In the genomic region with DNA sequence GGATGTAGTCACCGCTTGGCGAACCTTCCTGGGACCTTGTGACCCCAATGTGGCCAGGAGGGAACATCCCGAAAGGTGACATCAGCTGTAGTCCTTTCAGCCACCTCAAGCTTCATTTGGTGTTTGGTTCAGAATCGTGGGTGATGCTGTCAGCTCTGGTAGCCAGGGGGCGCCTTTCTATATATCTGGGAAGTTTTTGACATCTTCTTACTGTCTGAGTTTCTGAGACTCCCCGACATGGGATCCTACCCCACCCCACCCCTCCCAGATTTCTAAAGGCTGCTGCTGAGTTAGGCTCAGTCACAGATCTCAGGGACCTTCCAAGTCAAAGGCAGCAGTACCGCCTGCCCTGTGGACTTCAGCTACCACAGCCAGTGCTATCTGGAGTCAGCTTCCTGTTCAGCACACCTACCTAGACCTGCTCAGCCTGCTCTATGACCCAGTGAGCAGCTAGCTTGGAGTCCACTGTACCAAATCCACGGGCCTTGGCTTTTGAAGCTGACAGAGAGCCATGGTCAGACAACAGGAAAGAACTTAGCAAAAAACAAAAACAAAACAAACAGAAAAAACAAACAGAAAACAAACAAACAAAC, we compare ENCODE assay signal across 9 mouse cellular contexts. TPM values are rescaled to one million over a fixed set of nuclear protein-coding genes. Genes with fewer than 3 reads are reported as not detected.
A peak's percentile ranks its signal among the peaks of the same experiment; 100 is the strongest.
DNase-seq lines count a peak whose midpoint lies in the region; ATAC-seq and TF ChIP-seq lines count a peak whose summit lies in the region.
"Had no signal": no experiment of that assay in that cellular context is flagged by ENCODE, and none has a peak within 500 bp of the region (broad histone marks: within the 10 kb centered on the region; RNA-seq: fewer than 3 reads in every experiment).

No protein-coding gene starts in this region.

- no peaks in the 10 kb centered on the region for H3K36me3 ChIP-seq in kidney, adult 2 months (ENCODE audit: control insufficient read depth, insufficient read depth, low read length)
- peaks cover under 1% of the 10 kb centered on the region; the same call in 1 of the 2 replicates for H3K36me3 ChIP-seq in kidney, embryonic 15.5 days
- peaks cover 5% of the 10 kb centered on the region; the same call in 1 of the 2 replicates for H3K36me3 ChIP-seq in heart, embryonic 12.5 days
- H3K36me3 ChIP-seq in midbrain, embryonic 10.5 days, result peaks cover 2% of the 10 kb centered on the region
- H3K36me3 ChIP-seq: limb, embryonic 15.5 days had no signal

- H3K4me2 ChIP-seq in kidney, embryonic 15.5 days, result no peak overlapping the region
- no peak overlapping the region for H3K4me2 ChIP-seq in heart, embryonic 12.5 days
- H3K4me2 ChIP-seq: limb, embryonic 15.5 days had no signal

- no peak for TF ChIP-seq POLR2A in kidney, adult 2 months (IDR thresholded peaks at IDR 0.05; ENCODE audit: low read depth, low read length)

- H3K9me3 ChIP-seq in kidney, embryonic 15.5 days (replicated peaks), result no peaks in the 10 kb centered on the region
- H3K9me3 ChIP-seq in heart, embryonic 12.5 days (replicated peaks), result no peaks in the 10 kb centered on the region
- no peaks in the 10 kb centered on the region for H3K9me3 ChIP-seq in midbrain, embryonic 10.5 days (replicated peaks)
- H3K9me3 ChIP-seq: limb, embryonic 15.5 days had no signal

- ATAC-seq in kidney, embryonic 15.5 days (replicated peaks; ENCODE audit: low FRiP score), result 0 out of 2 replicates have a peak, but pooled peaks have one; percentile 33
- no peak for ATAC-seq in heart, embryonic 12.5 days (ENCODE audit: insufficient number of reproducible peaks, low FRiP score)

- TF ChIP-seq CTCF in kidney, adult 2 months (conservative IDR thresholded peaks at IDR 0.05; ENCODE audit: insufficient read depth, insufficient read length, low read depth, low read length), result peak; percentile 43; the same call in 1 of the 2 replicates

- 0 out of 2 replicates have a peak, but pooled peaks cover 2% of the 10 kb centered on the region for H3K4me1 ChIP-seq in kidney, adult 2 months (ENCODE audit: control insufficient read depth, insufficient read depth, low read length)
- H3K4me1 ChIP-seq in kidney, embryonic 15.5 days, result 0 out of 2 replicates have a peak, but pooled peaks cover 10% of the 10 kb centered on the region
- no peaks in the 10 kb centered on the region for H3K4me1 ChIP-seq in heart, embryonic 12.5 days (replicated peaks)
- H3K4me1 ChIP-seq in midbrain, embryonic 10.5 days, result no peaks in the 10 kb centered on the region
- H3K4me1 ChIP-seq: limb, embryonic 15.5 days had no signal

- H3K27me3 ChIP-seq in kidney, adult 2 months (replicated peaks; ENCODE audit: control insufficient read depth, insufficient read depth, low read length), result no peaks in the 10 kb centered on the region
- H3K27me3 ChIP-seq in kidney, embryonic 15.5 days, result no peaks in the 10 kb centered on the region
- no peaks in the 10 kb centered on the region for H3K27me3 ChIP-seq in heart, embryonic 12.5 days (replicated peaks)
- no peaks in the 10 kb centered on the region for H3K27me3 ChIP-seq in midbrain, embryonic 10.5 days (ENCODE audit: low read depth, poor library complexity, severe bottlenecking)
- H3K27me3 ChIP-seq: limb, embryonic 15.5 days had no signal

- no peak overlapping the region for H3K4me3 ChIP-seq in kidney, adult 2 months (ENCODE audit: insufficient read depth, low read depth, low read length)
- H3K4me3 ChIP-seq in kidney, embryonic 15.5 days (replicated peaks), result no peak overlapping the region
- H3K4me3 ChIP-seq in heart, embryonic 12.5 days, result no peak overlapping the region
- no peak overlapping the region for H3K4me3 ChIP-seq in midbrain, embryonic 10.5 days
- H3K4me3 ChIP-seq: limb, embryonic 15.5 days had no signal

- peak; percentile 13 for DNase-seq in kidney, adult 2 months
- no peak for DNase-seq in kidney, adult 9 months
- peak; percentile 26 for DNase-seq in WW6 (ENCODE audit: low read depth, low spot score)
- DNase-seq in retina, embryonic 14.5 days (ENCODE audit: low spot score), result peak; percentile 47
- no peak for DNase-seq in urinary bladder, postnatal 4 days (ENCODE audit: low spot score in 2 of 2)
- no peak for DNase-seq in midbrain, embryonic 10.5 days (ENCODE audit: low spot score)

- H3K27ac ChIP-seq in kidney, adult 2 months (ENCODE audit: insufficient read depth, low read depth, low read length), result no peak overlapping the region
- no peak overlapping the region for H3K27ac ChIP-seq in kidney, embryonic 15.5 days
- H3K27ac ChIP-seq in heart, embryonic 12.5 days (ENCODE audit: poor library complexity, severe bottlenecking), result no peak overlapping the region
- no peak overlapping the region for H3K27ac ChIP-seq in midbrain, embryonic 10.5 days (replicated peaks)
- H3K27ac ChIP-seq: limb, embryonic 15.5 days had no signal

- 47% methylated on average over 8 of the region's 8 CpGs for WGBS in kidney, adult 2 months
- 63% methylated on average over 8 of the region's 8 CpGs for WGBS in kidney, embryonic 15.5 days
- 59% methylated on average over 8 of the region's 8 CpGs for WGBS in heart, embryonic 12.5 days
- 70% methylated on average over 8 of the region's 8 CpGs for WGBS in midbrain, embryonic 10.5 days

- no peak overlapping the region for H3K9ac ChIP-seq in kidney, embryonic 15.5 days
- no peak overlapping the region for H3K9ac ChIP-seq in heart, embryonic 12.5 days
- H3K9ac ChIP-seq: limb, embryonic 15.5 days had no signal

RNA-seq across cellular contexts. Expression of gene Nme9, which starts 18.5 kb away (rescaled TPM):
- 0.16 TPM in 1 of 2 replicates, not detected in the other for polyA plus RNA-seq in kidney, adult 2 months (2012; rRNA removed)
- polyA plus RNA-seq in kidney, embryonic 15.5 days (2015; fragmentation: Nextera tagmentation; extraction: Ambion mirVana), result 0.30 TPM in 1 of 2 replicates, not detected in the other
- polyA plus RNA-seq in heart, embryonic 12.5 days (2016; fragmentation: Nextera tagmentation; extraction: Ambion mirVana), result not detected in 2 replicates
- not detected in 2 replicates for polyA plus RNA-seq in midbrain, embryonic 10.5 days (2016; fragmentation: Nextera tagmentation; extraction: Ambion mirVana)
- polyA plus RNA-seq: limb, embryonic 15.5 days had no signal

RNA-seq across cellular contexts. Expression of gene Mras, which starts 32.6 kb away (rescaled TPM):
- 13.7 and 14.6 TPM in 2 replicates for polyA plus RNA-seq in kidney, adult 2 months (2012; rRNA removed)
- polyA plus RNA-seq in kidney, embryonic 15.5 days (2015; fragmentation: Nextera tagmentation; extraction: Ambion mirVana), result 10.6 and 11.4 TPM in 2 replicates
- 8.1 and 8.6 TPM in 2 replicates for polyA plus RNA-seq in heart, embryonic 12.5 days (2016; fragmentation: Nextera tagmentation; extraction: Ambion mirVana)
- 8.0 and 11.7 TPM in 2 replicates for polyA plus RNA-seq in midbrain, embryonic 10.5 days (2016; fragmentation: Nextera tagmentation; extraction: Ambion mirVana)

Comparison
In these comparisons a context has a peak if more than half of its experiments do, and no peak if none do; other contexts are left out.
1. DNase-seq: peak in kidney, adult 2 months (single experiment), WW6 (single experiment) and retina, embryonic 14.5 days (single experiment); none in kidney, adult 9 months (single experiment), urinary bladder, postnatal 4 days (0 of 2) and midbrain, embryonic 10.5 days (single experiment).